Mouse (Mus musculus) thymus, adult 18-20 months (tissue): ENCODE results near the gene Asb1.

Source experiments
- DNase-seq, 2 experiments: peaks; one replicate each; pipeline ENCODE4 v3.0.0; 2022; ENCODE audit warnings: mixed read lengths in 2 of 2

The Asb1 gene

GRCm38 (mm10) chr1:91547567-91547966 is 7.2 kb downstream of the Asb1 start:
- no peak for DNase-seq

GRCm38 (mm10) chr1:91549073-91549472 is 8.7 kb downstream of the Asb1 start:
- DNase-seq, result no peak

GRCm38 (mm10) chr1:91557099-91557498 is 16.8 kb downstream of the Asb1 start:
- DNase-seq, result no peak

GRCm38 (mm10) chr1:91561226-91561625 is 20.9 kb downstream of the Asb1 start:
- DNase-seq, result no peak

GRCm38 (mm10) chr1:91562977-91563590 is 22.7 kb downstream of the Asb1 start:
- no peak for DNase-seq

- no peak for DNase-seq
These were observed 23.7 kb downstream of the Asb1 start for GRCm38 (mm10) chr1:91564004-91564403.

GRCm38 (mm10) chr1:91564598-91564997 is 24.3 kb downstream of the Asb1 start:
- no peak for DNase-seq

- no peak for DNase-seq
These were observed 26.9 kb downstream of the Asb1 start for GRCm38 (mm10) chr1:91567269-91567668.

GRCm38 (mm10) chr1:91572458-91572857 is 32.1 kb downstream of the Asb1 start:
- no peak for DNase-seq

GRCm38 (mm10) chr1:91574208-91574607 is 33.9 kb downstream of the Asb1 start:
- peak; percentile 16 to 30 for DNase-seq

GRCm38 (mm10) chr1:91577883-91578517 is 37.7 kb downstream of the Asb1 start:
- no peak for DNase-seq

- DNase-seq, result no peak
These were observed 40.2 kb downstream of the Asb1 start for GRCm38 (mm10) chr1:91580503-91580902.

GRCm38 (mm10) chr1:91581206-91581605 is 40.9 kb downstream of the Asb1 start:
- DNase-seq, result no peak

GRCm38 (mm10) chr1:91584969-91585835 is 44.9 kb downstream of the Asb1 start:
- DNase-seq, result no peak

- no peak for DNase-seq
These were observed 49.4 kb downstream of the Asb1 start for GRCm38 (mm10) chr1:91589738-91590137.

- DNase-seq, result no peak
These were observed 55.2 kb downstream of the Asb1 start for GRCm38 (mm10) chr1:91595521-91596020.

GRCm38 (mm10) chr1:91597611-91598010 is 57.3 kb downstream of the Asb1 start:
- no peak for DNase-seq

GRCm38 (mm10) chr1:91600671-91601361 is 60.5 kb downstream of the Asb1 start:
- DNase-seq, result peak; percentile 79 to 81

GRCm38 (mm10) chr1:91601362-91602096 is 61.2 kb downstream of the Asb1 start:
- peak; percentile 37 to 62 for DNase-seq

GRCm38 (mm10) chr1:91605632-91606031 is 65.3 kb downstream of the Asb1 start:
- DNase-seq, result no peak

GRCm38 (mm10) chr1:91606701-91607100 is 66.4 kb downstream of the Asb1 start:
- DNase-seq, result no peak

- DNase-seq, result no peak
These were observed 66.8 kb downstream of the Asb1 start for GRCm38 (mm10) chr1:91607141-91607540.
